Mouse (Mus musculus): Measurements from ENCODE around the gene Gm38655. TPM values are rescaled to one million over a fixed set of nuclear protein-coding genes. Genes with fewer than 3 reads are reported as not detected.
A peak's percentile ranks its signal among the peaks of the same experiment; 100 is the strongest.

Gm38655 gene
- total and polyA plus RNA-seq, 2 experiments from 2014 or later: not detected

GRCm38 (mm10) chr17:25165970-25166671 lies 9.2 kb downstream of the Gm38655 start:
- WGBS: 45% methylated on average over 6 of the region's 6 CpGs
- H3K36me3 ChIP-seq (replicated peaks; ENCODE audit: control insufficient read depth, insufficient read depth, low read length): peaks cover 6% of the 10 kb centered on the region; the same call in 1 of the 2 replicates
- TF ChIP-seq EP300 (IDR thresholded peaks at IDR 0.05; ENCODE audit: low read depth) (no peak), CTCF (IDR thresholded peaks at IDR 0.05; ENCODE audit: low read depth) (no peak)
- no peak overlapping the region for H3K4me2 ChIP-seq (ENCODE audit: low read depth, low read length)
- H3K9me3 ChIP-seq (replicated peaks; ENCODE audit: control insufficient read depth, low read length): no peaks in the 10 kb centered on the region
- no peak overlapping the region for H3K9ac ChIP-seq (replicated peaks; ENCODE audit: low read depth, low read length)
- H3K4me3 ChIP-seq (ENCODE audit: low read depth, low read length): no peak overlapping the region
- H3K27ac ChIP-seq (ENCODE audit: low read depth): no peak overlapping the region
- H3K27me3 ChIP-seq (ENCODE audit: control insufficient read depth, insufficient read depth, low read length): no peaks in the 10 kb centered on the region
- H3K4me1 ChIP-seq (ENCODE audit: control insufficient read depth, insufficient read depth): no peaks in the 10 kb centered on the region
- DNase-seq (ENCODE audit: low spot score) (no peak), ATAC-seq (ENCODE audit: insufficient read depth, low read depth) (no peak)

GRCm38 (mm10) chr17:25164770-25165169 lies 10.5 kb downstream of the Gm38655 start:
- Histone ChIP-seq H3K27me3 (ENCODE audit: control insufficient read depth, insufficient read depth, low read length) (no peaks in the 10 kb centered on the region), H3K9ac (replicated peaks; ENCODE audit: low read depth, low read length) (no peak overlapping the region), H3K36me3 (replicated peaks; ENCODE audit: control insufficient read depth, insufficient read depth, low read length) (peaks cover 19% of the 10 kb centered on the region; the same call in 1 of the 2 replicates), H3K27ac (ENCODE audit: low read depth) (no peak overlapping the region), H3K4me3 (ENCODE audit: low read depth, low read length) (no peak overlapping the region), H3K4me2 (ENCODE audit: low read depth, low read length) (no peak overlapping the region), H3K4me1 (ENCODE audit: control insufficient read depth, insufficient read depth) (no peaks in the 10 kb centered on the region), H3K9me3 (replicated peaks; ENCODE audit: control insufficient read depth, low read length) (no peaks in the 10 kb centered on the region)
- ATAC-seq (ENCODE audit: insufficient read depth, low read depth) (no peak), DNase-seq (ENCODE audit: low spot score) (no peak)
- TF ChIP-seq CTCF (IDR thresholded peaks at IDR 0.05; ENCODE audit: low read depth) (no peak), EP300 (IDR thresholded peaks at IDR 0.05; ENCODE audit: low read depth) (no peak)
- WGBS: 81% methylated on average over 3 of the region's 3 CpGs

DNA sequence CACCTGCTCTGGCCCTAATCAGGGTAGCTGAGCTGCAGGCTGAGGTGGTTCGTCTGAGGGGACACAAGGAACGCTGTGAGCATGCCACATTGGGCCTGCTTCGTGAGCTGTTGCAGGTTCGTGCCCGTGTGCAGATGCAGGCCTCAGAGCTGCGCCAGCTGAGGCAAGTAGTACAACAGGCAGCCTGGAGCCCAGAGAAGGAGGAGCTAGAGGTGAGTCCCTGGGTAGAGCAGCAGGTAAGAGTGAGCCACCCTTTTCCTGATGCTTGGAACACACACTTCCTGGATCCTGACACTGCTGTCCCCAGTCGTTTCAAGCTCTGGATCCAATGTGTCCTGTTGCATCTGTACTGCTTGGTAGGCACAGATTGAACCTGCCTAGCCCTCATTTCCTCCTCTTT lies 11.9 kb downstream of the Gm38655 start:
- no peaks in the 10 kb centered on the region for H3K27me3 ChIP-seq (ENCODE audit: control insufficient read depth, insufficient read depth, low read length)
- H3K27ac ChIP-seq (ENCODE audit: low read depth): no peak overlapping the region
- WGBS: 77% methylated on average over 7 of the region's 7 CpGs
- no peaks in the 10 kb centered on the region for H3K9me3 ChIP-seq (replicated peaks; ENCODE audit: control insufficient read depth, low read length)
- H3K4me3 ChIP-seq (ENCODE audit: low read depth, low read length): no peak overlapping the region
- ATAC-seq (ENCODE audit: insufficient read depth, low read depth) (no peak), DNase-seq (ENCODE audit: low spot score) (no peak)
- H3K36me3 ChIP-seq (replicated peaks; ENCODE audit: control insufficient read depth, insufficient read depth, low read length): peaks cover 28% of the 10 kb centered on the region
- H3K4me1 ChIP-seq (ENCODE audit: control insufficient read depth, insufficient read depth): no peaks in the 10 kb centered on the region
- TF ChIP-seq EP300 (IDR thresholded peaks at IDR 0.05; ENCODE audit: low read depth): no peak
- TF ChIP-seq CTCF (IDR thresholded peaks at IDR 0.05; ENCODE audit: low read depth): no peak
- no peak overlapping the region for H3K9ac ChIP-seq (replicated peaks; ENCODE audit: low read depth, low read length)
- H3K4me2 ChIP-seq (ENCODE audit: low read depth, low read length): no peak overlapping the region

GRCm38 (mm10) chr17:25162161-25162560 lies 13.1 kb downstream of the Gm38655 start, which contains the start of gene Ccdc154:
Ccdc154 (plus strand) TSS chr17:25162461.
- Histone ChIP-seq H3K9me3 (replicated peaks; ENCODE audit: control insufficient read depth, low read length) (no peaks in the 10 kb centered on the region), H3K9ac (replicated peaks; ENCODE audit: low read depth, low read length) (no peak within 1 kb of the TSS), H3K27ac (ENCODE audit: low read depth) (no peak within 1 kb of the TSS), H3K4me3 (ENCODE audit: low read depth, low read length) (no peak within 1 kb of the TSS), H3K36me3 (replicated peaks; ENCODE audit: control insufficient read depth, insufficient read depth, low read length) (peaks cover 31% of the 10 kb centered on the region), H3K27me3 (ENCODE audit: control insufficient read depth, insufficient read depth, low read length) (no peaks in the 10 kb centered on the region), H3K4me2 (ENCODE audit: low read depth, low read length) (no peak within 1 kb of the TSS), H3K4me1 (ENCODE audit: control insufficient read depth, insufficient read depth) (no peaks in the 10 kb centered on the region)
- DNase-seq (ENCODE audit: low spot score): no peak
- TF ChIP-seq EP300 (IDR thresholded peaks at IDR 0.05; ENCODE audit: low read depth) (no peak), CTCF (IDR thresholded peaks at IDR 0.05; ENCODE audit: low read depth) (no peak)
- 100% methylated on average over 1 of the region's 1 CpGs for WGBS
- no peak for ATAC-seq (ENCODE audit: insufficient read depth, low read depth)

- Histone ChIP-seq H3K36me3 (replicated peaks; ENCODE audit: control insufficient read depth, insufficient read depth, low read length) (no peaks in the 10 kb centered on the region), H3K4me2 (ENCODE audit: low read depth, low read length) (no peak overlapping the region), H3K27ac (ENCODE audit: low read depth) (no peak overlapping the region), H3K27me3 (ENCODE audit: control insufficient read depth, insufficient read depth, low read length) (no peaks in the 10 kb centered on the region), H3K4me1 (ENCODE audit: control insufficient read depth, insufficient read depth) (no peaks in the 10 kb centered on the region), H3K4me3 (ENCODE audit: low read depth, low read length) (no peak overlapping the region), H3K9me3 (replicated peaks; ENCODE audit: control insufficient read depth, low read length) (no peaks in the 10 kb centered on the region), H3K9ac (replicated peaks; ENCODE audit: low read depth, low read length) (no peak overlapping the region)
- 63% methylated on average over 4 of the region's 4 CpGs for WGBS
- DNase-seq (ENCODE audit: low spot score) (no peak), ATAC-seq (ENCODE audit: insufficient read depth, low read depth) (no peak)
- TF ChIP-seq CTCF (IDR thresholded peaks at IDR 0.05; ENCODE audit: low read depth): peak; percentile 31
- TF ChIP-seq EP300 (IDR thresholded peaks at IDR 0.05; ENCODE audit: low read depth): no peak
Measured at GRCm38 (mm10) chr17:25139960-25140359, 35.3 kb downstream of the Gm38655 start.

DNA sequence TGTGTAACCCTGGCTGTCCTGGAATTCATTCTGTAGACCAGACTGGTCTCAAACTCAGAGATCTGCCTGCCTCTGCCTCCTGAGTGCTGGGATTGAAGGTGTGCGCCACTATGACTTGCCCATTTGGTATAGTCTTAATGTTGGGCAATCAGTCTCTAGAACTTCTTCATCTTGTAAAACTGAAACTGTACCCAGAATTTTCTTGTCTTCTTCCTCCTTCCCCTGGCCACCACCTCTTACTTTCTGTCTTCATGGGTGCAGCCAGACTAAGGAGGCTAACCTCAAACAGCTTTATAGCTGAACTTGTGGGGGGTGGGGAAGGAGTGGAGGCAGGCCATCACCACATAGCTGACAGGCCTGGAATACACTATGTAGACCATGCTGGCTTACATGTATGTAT lies 36.5 kb downstream of the Gm38655 start:
- DNase-seq (ENCODE audit: low spot score) (no peak), ATAC-seq (ENCODE audit: insufficient read depth, low read depth) (no peak)
- no peak overlapping the region for H3K27ac ChIP-seq (ENCODE audit: low read depth)
- H3K36me3 ChIP-seq (replicated peaks; ENCODE audit: control insufficient read depth, insufficient read depth, low read length): no peaks in the 10 kb centered on the region
- TF ChIP-seq EP300 (IDR thresholded peaks at IDR 0.05; ENCODE audit: low read depth): no peak
- TF ChIP-seq CTCF (IDR thresholded peaks at IDR 0.05; ENCODE audit: low read depth): no peak
- H3K27me3 ChIP-seq (ENCODE audit: control insufficient read depth, insufficient read depth, low read length): no peaks in the 10 kb centered on the region
- no peak overlapping the region for H3K9ac ChIP-seq (replicated peaks; ENCODE audit: low read depth, low read length)
- no peak overlapping the region for H3K4me3 ChIP-seq (ENCODE audit: low read depth, low read length)
- H3K9me3 ChIP-seq (replicated peaks; ENCODE audit: control insufficient read depth, low read length): no peaks in the 10 kb centered on the region
- H3K4me2 ChIP-seq (ENCODE audit: low read depth, low read length): no peak overlapping the region
- H3K4me1 ChIP-seq (ENCODE audit: control insufficient read depth, insufficient read depth): peaks cover 6% of the 10 kb centered on the region
- whole genome bisulfite sequencing: 90% methylated on average over 1 of the region's 1 CpGs
